Mouse (Mus musculus): ENCODE measurements around the gene Spata25. TPM values are rescaled to one million over a fixed set of nuclear protein-coding genes. Genes with fewer than 3 reads are reported as not detected.

The Spata25 gene
- polyA plus RNA-seq, 1 experiment from 2014 or later, result 0.36 TPM

DNA sequence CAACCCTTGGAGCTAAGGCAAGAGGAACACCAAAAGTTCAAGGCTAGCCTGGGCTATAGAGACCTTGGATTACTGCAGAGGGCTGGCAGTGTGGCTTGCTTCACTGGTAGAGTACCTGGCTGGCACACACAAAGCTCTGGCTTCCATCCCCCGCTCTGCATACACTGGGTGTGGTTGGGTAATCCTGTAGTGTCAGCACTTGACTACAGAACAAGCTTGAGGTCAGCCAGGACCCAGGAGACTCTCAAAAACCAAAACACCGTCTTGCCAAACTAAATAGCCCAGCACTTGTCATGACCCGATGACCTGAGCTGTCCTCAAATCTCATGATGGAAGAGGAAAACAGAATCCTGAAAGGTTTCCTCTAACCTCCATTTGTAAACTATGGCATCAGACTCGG, 37.9 kb downstream of the Spata25 start:
- no peak for ATAC-seq (replicated peaks; ENCODE audit: insufficient number of reproducible peaks, low FRiP score, low TSS enrichment, low read depth)
- Histone ChIP-seq H3K9me3 (replicated peaks; ENCODE audit: control insufficient read depth, low read length) (no peaks in the 10 kb centered on the region), H3K9ac (replicated peaks; ENCODE audit: low read length) (no peak overlapping the region), H3K36me3 (replicated peaks; ENCODE audit: control insufficient read depth, insufficient read depth, low read depth, low read length) (peaks cover 4% of the 10 kb centered on the region), H3K4me2 (ENCODE audit: low read depth, low read length) (no peak overlapping the region), H3K4me1 (ENCODE audit: control insufficient read depth, insufficient read depth, low read length) (no peaks in the 10 kb centered on the region), H3K27ac (replicated peaks; ENCODE audit: low read depth, low read length) (no peak overlapping the region), H3K4me3 (ENCODE audit: low read depth, low read length) (no peak overlapping the region), H3K27me3 (ENCODE audit: control insufficient read depth, insufficient read depth, low read length) (no peaks in the 10 kb centered on the region)
- DNase-seq (ENCODE audit: low spot score), result no peak
- 78% methylated on average over 4 of the region's 4 CpGs for WGBS

DNA sequence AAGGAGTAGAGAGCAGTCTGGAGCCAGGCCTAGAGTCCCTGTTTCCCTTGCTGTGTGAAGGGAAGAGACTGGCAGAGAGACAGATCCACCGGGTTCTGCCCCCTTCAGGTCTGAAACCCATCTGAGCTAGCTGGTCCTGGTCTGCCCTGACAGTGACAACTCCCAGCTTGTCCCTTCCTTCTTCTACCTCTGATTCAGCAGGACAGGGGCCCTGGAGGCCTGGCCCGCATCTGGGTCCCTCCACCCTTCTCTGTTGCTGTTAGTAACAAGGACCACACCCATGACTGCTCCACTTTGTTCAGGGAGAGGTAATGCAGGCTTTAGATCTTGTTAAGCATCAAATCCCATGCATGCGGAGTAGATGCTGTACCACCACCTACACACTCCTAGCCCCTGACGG, 39.9 kb downstream of the Spata25 start:
- DNase-seq (ENCODE audit: low spot score) (no peak), ATAC-seq (replicated peaks; ENCODE audit: insufficient number of reproducible peaks, low FRiP score, low TSS enrichment, low read depth) (no peak)
- Histone ChIP-seq H3K4me2 (ENCODE audit: low read depth, low read length) (no peak overlapping the region), H3K27ac (replicated peaks; ENCODE audit: low read depth, low read length) (no peak overlapping the region), H3K4me3 (ENCODE audit: low read depth, low read length) (no peak overlapping the region), H3K36me3 (replicated peaks; ENCODE audit: control insufficient read depth, insufficient read depth, low read depth, low read length) (no peaks in the 10 kb centered on the region; the same call in 1 of the 2 replicates), H3K9ac (replicated peaks; ENCODE audit: low read length) (no peak overlapping the region), H3K9me3 (replicated peaks; ENCODE audit: control insufficient read depth, low read length) (no peaks in the 10 kb centered on the region), H3K27me3 (ENCODE audit: control insufficient read depth, insufficient read depth, low read length) (no peaks in the 10 kb centered on the region), H3K4me1 (ENCODE audit: control insufficient read depth, insufficient read depth, low read length) (no peaks in the 10 kb centered on the region)
- WGBS, result 70% methylated on average over 4 of the region's 4 CpGs

DNA sequence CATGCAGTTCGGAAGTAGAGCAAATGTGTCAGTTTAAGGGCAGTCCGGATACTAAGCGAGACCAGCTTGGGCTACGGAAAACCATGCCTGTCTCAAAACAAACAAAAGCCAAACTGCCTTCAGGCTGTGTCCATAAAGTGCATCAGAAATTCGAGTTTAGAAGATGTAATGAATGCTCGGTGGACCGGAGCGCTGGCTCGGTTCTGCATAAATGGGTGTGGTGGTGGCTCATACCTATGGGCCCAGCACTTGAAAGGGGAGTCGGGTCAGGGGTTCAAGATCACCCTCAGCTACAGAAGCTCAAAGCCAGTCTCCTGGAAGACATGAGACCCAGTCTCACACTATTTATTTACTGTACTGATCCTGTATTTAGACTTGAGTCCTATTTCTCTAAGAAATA, 40.6 kb downstream of the Spata25 start:
- no peak for ATAC-seq (replicated peaks; ENCODE audit: insufficient number of reproducible peaks, low FRiP score, low TSS enrichment, low read depth)
- 73% methylated on average over 10 of the region's 10 CpGs for WGBS

DNA sequence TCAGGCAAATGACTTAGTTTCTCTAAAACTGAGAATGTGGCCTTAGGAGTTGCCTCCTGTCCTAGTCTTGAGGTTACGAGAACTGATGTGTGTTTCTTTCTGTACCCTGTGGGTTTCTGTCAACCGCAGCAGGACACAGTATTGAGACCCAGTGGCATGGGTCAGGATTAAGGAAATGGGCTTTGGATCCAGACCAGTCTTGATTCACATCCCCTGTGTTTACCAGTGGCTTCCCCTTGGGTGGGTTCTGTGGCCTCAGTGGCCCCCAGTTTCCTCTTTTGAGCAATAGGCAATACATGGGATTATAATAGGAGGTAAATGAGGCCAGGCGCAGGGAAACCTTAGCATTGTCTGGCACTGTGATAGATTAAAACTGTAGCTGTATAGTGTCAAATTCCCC, 41.3 kb downstream of the Spata25 start:
- H3K4me2 ChIP-seq (ENCODE audit: low read depth, low read length), result no peak overlapping the region; the same call in 1 of the 2 replicates
- no peaks in the 10 kb centered on the region for H3K27me3 ChIP-seq (ENCODE audit: control insufficient read depth, insufficient read depth, low read length)
- 77% methylated on average over 3 of the region's 3 CpGs for WGBS
- H3K4me1 ChIP-seq (ENCODE audit: control insufficient read depth, insufficient read depth, low read length), result no peaks in the 10 kb centered on the region
- H3K9ac ChIP-seq (replicated peaks; ENCODE audit: low read length), result no peak overlapping the region
- no peak for DNase-seq (ENCODE audit: low spot score)
- H3K4me3 ChIP-seq (ENCODE audit: low read depth, low read length), result no peak overlapping the region
- H3K27ac ChIP-seq (replicated peaks; ENCODE audit: low read depth, low read length), result no peak overlapping the region
- no peaks in the 10 kb centered on the region; the same call in 1 of the 2 replicates for H3K36me3 ChIP-seq (replicated peaks; ENCODE audit: control insufficient read depth, insufficient read depth, low read depth, low read length)
- ATAC-seq (replicated peaks; ENCODE audit: insufficient number of reproducible peaks, low FRiP score, low TSS enrichment, low read depth), result no peak
- H3K9me3 ChIP-seq (replicated peaks; ENCODE audit: control insufficient read depth, low read length), result no peaks in the 10 kb centered on the region

More for the DNA sequence above, 40.6 kb downstream of the Spata25 start:
- H3K4me3 ChIP-seq (ENCODE audit: low read depth, low read length), result no peak overlapping the region
- H3K9ac ChIP-seq (replicated peaks; ENCODE audit: low read length), result no peak overlapping the region
- no peaks in the 10 kb centered on the region; the same call in 1 of the 2 replicates for H3K36me3 ChIP-seq (replicated peaks; ENCODE audit: control insufficient read depth, insufficient read depth, low read depth, low read length)
- no peak overlapping the region for H3K27ac ChIP-seq (replicated peaks; ENCODE audit: low read depth, low read length)
- no peaks in the 10 kb centered on the region for H3K27me3 ChIP-seq (ENCODE audit: control insufficient read depth, insufficient read depth, low read length)
- no peaks in the 10 kb centered on the region for H3K4me1 ChIP-seq (ENCODE audit: control insufficient read depth, insufficient read depth, low read length)
- no peaks in the 10 kb centered on the region for H3K9me3 ChIP-seq (replicated peaks; ENCODE audit: control insufficient read depth, low read length)
- no peak overlapping the region for H3K4me2 ChIP-seq (ENCODE audit: low read depth, low read length)
- no peak for DNase-seq (ENCODE audit: low spot score)

DNA sequence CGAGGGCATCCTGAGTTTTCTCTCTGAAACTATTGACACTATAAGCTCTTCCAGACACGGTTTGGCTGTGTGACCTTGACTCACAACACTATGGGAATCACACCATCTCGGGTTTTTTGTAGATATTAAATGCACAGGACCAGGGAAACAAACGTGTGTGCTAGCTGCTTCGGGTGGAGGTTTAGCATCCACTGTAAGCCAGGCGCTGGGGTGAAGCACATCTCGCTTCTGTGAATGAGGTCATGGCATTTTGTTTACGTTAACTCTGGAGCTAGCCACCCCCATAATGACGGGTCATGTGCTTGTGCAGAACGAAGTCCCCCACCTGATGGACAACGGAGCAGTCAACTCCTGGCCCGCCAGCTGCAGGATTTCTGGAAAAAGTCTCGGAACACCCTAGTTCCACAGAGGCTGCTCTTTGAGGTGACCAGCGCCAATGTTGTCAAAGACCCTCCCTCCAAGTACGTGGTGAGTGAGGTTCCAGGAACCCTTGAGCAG, 41.9 kb downstream of the Spata25 start:
- Histone ChIP-seq H3K4me1 (ENCODE audit: control insufficient read depth, insufficient read depth, low read length) (no peaks in the 10 kb centered on the region), H3K9ac (replicated peaks; ENCODE audit: low read length) (peak overlapping the region; percentile 75), H3K36me3 (replicated peaks; ENCODE audit: control insufficient read depth, insufficient read depth, low read depth, low read length) (no peaks in the 10 kb centered on the region), H3K27ac (replicated peaks; ENCODE audit: low read depth, low read length) (no peak overlapping the region), H3K9me3 (replicated peaks; ENCODE audit: control insufficient read depth, low read length) (no peaks in the 10 kb centered on the region), H3K4me2 (ENCODE audit: low read depth, low read length) (peak overlapping the region; percentile 98), H3K4me3 (ENCODE audit: low read depth, low read length) (peak overlapping the region; percentile 66), H3K27me3 (ENCODE audit: control insufficient read depth, insufficient read depth, low read length) (no peaks in the 10 kb centered on the region)
- ATAC-seq (replicated peaks; ENCODE audit: insufficient number of reproducible peaks, low FRiP score, low TSS enrichment, low read depth), result no peak
- 7% methylated on average over 15 of the region's 15 CpGs for WGBS
- DNase-seq (ENCODE audit: low spot score), result peak; percentile 26

DNA sequence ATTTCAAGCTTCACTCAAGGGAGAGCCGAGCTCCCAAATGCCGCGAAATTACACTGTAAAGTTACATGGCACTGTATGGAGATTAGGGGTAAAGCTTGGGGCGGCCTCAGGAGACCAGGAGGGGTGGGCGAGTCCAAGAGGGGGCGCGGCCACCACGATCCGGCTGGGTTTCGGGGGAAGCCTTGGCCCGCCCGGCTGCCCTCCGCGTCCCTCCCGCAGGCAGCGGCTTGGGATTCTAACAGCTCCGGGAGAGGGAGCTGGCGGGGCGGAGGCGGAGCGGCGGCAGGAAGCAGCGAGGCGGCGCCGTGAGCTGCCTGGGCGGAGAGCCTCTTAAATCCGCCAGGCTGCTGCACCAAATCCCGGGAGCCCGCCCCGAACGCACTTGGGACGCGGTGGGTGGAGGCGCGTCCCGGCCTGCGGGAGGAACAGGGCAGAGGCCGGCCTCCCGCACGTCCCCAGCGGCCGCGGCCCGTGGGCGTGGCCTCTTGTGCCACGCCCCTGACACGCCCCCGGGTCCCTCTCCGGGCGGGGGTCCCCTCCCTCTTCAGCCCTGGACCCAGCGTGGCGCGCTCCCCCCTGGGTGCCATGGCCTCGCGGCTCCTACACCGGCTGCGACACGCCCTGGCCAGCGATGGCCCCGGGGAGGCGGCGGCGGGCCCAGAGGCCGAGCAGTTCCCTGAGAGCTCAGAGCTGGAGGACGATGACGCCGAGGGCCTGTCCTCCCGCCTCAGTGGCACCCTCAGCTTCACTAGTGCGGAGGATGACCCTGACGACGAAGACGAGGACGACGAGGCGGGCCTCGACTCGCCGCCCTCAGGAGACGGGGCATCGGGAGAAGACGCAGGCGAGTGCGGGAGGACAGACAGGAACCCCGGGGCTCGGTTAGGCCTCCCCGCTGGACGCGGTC, 42.6 kb downstream of the Spata25 start, which contains the start of gene Snx21:
Gene Snx21, plus strand, starts transcription at position 343 of the 907 bp plus-strand sequence.
- H3K4me1 ChIP-seq (ENCODE audit: control insufficient read depth, insufficient read depth, low read length), result no peaks in the 10 kb centered on the region
- under 1% methylated on average over 74 of the region's 89 CpGs for WGBS
- no peaks in the 10 kb centered on the region for H3K36me3 ChIP-seq (replicated peaks; ENCODE audit: control insufficient read depth, insufficient read depth, low read depth, low read length)
- H3K4me2 ChIP-seq (ENCODE audit: low read depth, low read length), result peak within 1 kb of the TSS; percentile 98
- peak within 1 kb of the TSS; percentile 75 for H3K9ac ChIP-seq (replicated peaks; ENCODE audit: low read length)
- peak within 1 kb of the TSS; percentile 66 for H3K4me3 ChIP-seq (ENCODE audit: low read depth, low read length)
- no peaks in the 10 kb centered on the region for H3K27me3 ChIP-seq (ENCODE audit: control insufficient read depth, insufficient read depth, low read length)
- DNase-seq (ENCODE audit: low spot score) (peak; percentile 91), ATAC-seq (replicated peaks; ENCODE audit: insufficient number of reproducible peaks, low FRiP score, low TSS enrichment, low read depth) (peak; percentile 83)
- no peaks in the 10 kb centered on the region for H3K9me3 ChIP-seq (replicated peaks; ENCODE audit: control insufficient read depth, low read length)
- H3K27ac ChIP-seq (replicated peaks; ENCODE audit: low read depth, low read length), result no peak within 1 kb of the TSS

DNA sequence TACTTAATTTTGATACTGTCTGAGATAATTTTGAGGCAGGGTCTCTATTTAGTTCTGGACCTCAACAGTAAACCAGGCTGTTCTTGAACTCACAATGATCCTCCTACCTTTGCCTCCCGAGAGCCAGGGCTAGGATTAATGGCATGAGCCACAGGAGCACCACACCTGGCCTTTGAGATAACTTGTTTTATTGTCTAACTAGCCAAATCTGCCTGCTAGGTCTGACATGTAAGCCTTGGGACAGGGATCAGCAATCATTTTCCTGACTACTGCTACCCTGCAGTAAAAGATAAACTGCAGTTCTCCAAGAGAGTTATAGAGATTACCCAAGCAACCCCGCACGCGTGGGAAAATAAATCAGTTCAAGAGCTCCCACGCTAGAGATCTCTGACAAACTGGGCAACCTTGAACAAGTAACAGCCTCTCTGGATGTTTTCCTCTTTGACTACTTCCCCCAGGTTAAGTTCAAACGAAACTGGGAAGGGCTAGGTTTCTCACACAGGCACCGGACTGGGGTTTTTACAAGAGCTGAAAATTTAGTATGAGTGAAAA, 43.4 kb downstream of the Spata25 start:
- Histone ChIP-seq H3K27me3 (ENCODE audit: control insufficient read depth, insufficient read depth, low read length) (no peaks in the 10 kb centered on the region), H3K9ac (replicated peaks; ENCODE audit: low read length) (peak overlapping the region; percentile 75), H3K4me3 (ENCODE audit: low read depth, low read length) (peak overlapping the region; percentile 66), H3K9me3 (replicated peaks; ENCODE audit: control insufficient read depth, low read length) (no peaks in the 10 kb centered on the region), H3K36me3 (replicated peaks; ENCODE audit: control insufficient read depth, insufficient read depth, low read depth, low read length) (no peaks in the 10 kb centered on the region), H3K4me2 (ENCODE audit: low read depth, low read length) (peak overlapping the region; percentile 98), H3K27ac (replicated peaks; ENCODE audit: low read depth, low read length) (no peak overlapping the region), H3K4me1 (ENCODE audit: control insufficient read depth, insufficient read depth, low read length) (no peaks in the 10 kb centered on the region)
- DNase-seq (ENCODE audit: low spot score), result no peak
- ATAC-seq (replicated peaks; ENCODE audit: insufficient number of reproducible peaks, low FRiP score, low TSS enrichment, low read depth), result no peak
- WGBS, result 21% methylated on average over 7 of the region's 7 CpGs
